Mouse (Mus musculus): Measurements from ENCODE around the gene Slc22a2. TPM values are rescaled to one million over a fixed set of nuclear protein-coding genes. Genes with fewer than 3 reads are reported as not detected.
"Not testable (repeated sequence)": the region's sequence is repeated elsewhere in the genome, so short reads cannot be mapped to it uniquely, and the experiment has no call there.

The Slc22a2 gene
- under 1 TPM in 1 of 2 experiments, not detected in 1; 0.12 TPM for total RNA-seq (2021)
- long read RNA-seq, experiment 1, result 0 reads
- long read RNA-seq, experiment 2, result 0 reads

DNA sequence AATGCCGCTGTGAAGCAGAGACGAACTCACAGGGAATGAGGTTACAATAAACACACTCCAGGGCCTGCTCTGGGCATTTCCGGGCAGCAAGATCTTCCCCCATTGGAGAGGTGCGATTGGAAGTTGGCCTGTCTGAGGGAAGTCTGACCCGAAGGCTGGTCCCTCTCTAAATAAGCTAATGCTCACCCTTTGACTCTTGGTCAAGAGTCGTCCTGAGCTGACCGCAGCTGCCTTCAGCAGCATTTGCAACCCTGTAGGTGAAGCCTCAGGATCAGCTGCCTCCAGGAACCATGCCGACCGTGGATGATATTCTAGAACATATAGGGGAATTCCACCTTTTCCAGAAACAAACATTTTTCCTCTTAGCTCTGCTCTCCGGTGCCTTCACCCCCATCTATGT, at the start of gene Slc22a2:
TSS of gene Slc22a2 (plus strand) at position 142 of the 400 bp plus-strand sequence.
- no peak for DNase-seq (ENCODE audit: low spot score in 2 of 2)

DNA sequence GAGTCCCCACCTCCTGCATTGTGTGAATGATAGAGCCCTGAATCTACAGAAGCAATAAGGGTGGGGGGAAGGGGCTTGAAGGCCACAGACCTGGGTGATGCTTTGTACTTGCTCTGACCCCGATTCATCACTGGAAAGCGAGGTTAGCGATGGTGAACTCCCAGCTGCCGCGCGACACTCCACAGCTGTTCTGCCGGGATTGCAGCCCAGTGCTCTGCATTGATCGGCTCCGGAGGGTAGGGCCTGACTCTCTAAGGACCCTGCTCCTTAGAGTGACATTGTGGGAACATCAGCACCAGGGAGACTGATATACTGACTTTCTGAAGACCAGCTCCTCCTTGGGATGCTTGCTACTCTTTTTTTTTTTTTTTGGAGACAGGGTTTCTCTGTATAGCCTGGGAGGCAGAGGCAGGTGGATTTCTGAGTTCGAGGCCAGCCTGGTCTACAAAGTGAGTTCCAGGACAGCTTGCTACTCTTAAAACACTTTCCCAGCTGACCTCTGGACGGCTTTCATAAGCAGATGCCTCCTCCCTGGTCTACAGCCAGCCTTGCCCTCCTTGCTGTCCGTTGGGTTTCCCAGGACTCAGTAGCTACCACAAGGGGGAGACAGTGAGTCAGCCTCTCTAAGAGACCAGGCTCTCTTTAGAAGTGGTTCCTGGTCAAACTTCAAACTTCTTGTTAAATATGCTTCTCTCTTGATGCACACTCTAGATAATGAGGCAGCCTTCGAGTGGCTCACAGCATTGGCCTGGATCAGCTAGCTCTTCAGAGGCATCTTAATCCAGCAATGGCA, 49.4 kb upstream of the Slc22a2 start:
- peak; percentile 45 to 66 for DNase-seq (ENCODE audit: low spot score in 2 of 2)

DNA sequence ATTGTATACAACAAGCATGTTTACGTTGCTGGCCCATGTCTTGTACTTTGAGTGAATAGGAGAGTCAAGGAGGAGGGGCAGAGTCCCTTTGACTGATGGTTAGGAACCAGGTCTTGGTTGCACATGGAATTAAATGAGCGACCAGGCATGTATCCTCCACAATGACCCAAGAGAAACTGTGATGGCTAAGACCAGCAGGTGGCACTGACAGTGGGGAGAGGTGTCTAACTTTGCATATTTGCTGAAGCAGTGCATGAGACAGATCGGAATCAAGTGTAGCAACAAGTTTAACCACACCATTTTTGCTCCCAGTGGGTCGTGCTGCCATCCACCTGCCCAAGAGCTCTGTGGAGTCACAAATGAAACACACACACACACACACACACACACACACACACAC, 21.7 kb upstream of the Slc22a2 start:
- DNase-seq (ENCODE audit: low spot score in 2 of 2), result no peak

DNA sequence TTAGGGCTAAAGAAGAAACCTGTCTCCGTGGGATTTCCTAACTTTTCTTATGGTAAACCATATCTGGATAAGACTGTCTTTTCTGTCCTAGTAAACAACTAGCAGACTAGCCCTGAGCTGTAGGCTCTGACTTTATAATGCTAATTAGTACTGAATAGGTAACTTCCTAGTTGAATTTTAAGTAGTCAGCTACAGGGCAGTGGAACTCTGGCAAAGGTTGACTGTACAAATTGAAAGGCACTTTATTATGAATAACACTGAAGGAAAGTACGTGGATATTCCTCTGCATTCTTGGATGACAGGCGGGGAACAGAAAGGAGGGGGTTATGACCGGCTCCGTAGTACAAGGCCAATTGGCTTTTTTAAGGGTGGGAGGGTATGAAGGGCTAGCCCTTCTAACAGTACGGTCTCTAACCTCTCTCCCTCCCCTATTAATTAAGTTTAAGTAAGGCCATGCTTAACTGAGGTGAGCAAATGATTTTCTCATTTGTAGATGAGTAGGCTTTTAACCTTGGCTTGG, 19.4 kb upstream of the Slc22a2 start:
- not testable (repeated sequence) for DNase-seq (ENCODE audit: low spot score in 2 of 2)

DNA sequence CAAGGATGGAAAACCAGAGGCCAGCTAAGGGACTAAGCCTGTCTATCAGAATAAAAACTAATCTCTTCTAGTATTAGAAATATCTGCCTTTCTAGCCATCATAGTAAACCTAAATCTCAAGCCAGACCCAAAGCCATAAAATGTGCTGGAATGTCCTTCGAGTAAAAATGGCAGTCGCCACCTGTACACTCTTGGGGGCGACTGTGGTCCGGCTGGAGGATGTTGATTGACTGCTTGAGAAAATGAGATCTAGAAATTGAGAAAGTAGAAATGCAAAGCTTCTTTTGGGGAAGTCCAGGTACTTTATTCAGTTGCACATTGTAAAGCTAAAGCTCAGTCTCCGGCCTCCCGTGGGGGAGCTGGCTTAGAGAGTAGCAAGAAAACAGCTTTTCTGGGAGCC, 18.5 kb upstream of the Slc22a2 start:
- DNase-seq (ENCODE audit: low spot score in 2 of 2), result no peak

DNA sequence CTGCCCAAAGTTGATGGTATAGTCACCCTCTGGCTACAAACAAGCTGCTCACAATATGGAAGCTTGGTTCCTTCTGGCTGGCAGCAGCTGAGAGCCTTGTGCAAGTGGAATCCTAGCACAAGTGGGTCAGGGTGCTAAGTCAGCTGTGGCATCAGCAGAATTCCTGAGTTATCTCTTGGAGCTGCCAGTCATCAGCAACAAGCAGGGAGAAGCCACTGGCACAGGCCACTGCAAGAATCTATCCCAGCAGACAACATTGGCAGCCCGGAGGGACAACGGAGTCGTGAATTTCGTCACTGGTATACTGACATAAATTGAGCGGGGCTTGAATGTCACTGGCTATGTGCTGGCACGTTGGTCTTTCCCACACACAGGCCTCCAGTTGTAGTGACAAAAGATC, 12.6 kb upstream of the Slc22a2 start:
- DNase-seq (ENCODE audit: low spot score in 2 of 2), result no peak

DNA sequence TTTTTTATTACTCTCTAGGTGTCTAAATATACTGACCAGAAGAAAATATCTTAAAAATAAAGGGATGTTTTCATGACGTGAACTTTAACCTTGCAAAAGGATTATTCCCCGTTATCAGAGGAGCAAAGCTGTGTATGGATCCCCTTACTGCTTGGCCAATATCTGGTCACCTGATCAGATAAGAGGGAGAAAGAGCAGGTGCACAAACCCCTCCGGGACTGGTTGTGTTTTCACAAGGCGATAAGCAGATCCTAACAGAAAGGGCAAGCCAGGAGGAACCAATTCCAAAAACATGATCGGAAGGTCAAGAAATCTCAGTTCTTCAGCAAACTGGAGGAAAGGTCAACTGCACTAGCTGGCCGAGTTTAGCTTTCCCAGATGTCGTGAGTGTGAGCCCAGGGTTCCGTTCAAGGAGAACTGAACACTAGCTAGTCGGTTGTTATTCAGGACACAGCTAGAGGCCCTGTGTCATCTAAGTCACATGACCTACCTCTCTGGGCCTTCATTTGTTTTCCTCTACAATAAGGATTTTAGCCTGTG, 11.9 kb upstream of the Slc22a2 start:
- peak in 1 of 2 experiments; percentile 14 for DNase-seq (ENCODE audit: low spot score in 2 of 2)

DNA sequence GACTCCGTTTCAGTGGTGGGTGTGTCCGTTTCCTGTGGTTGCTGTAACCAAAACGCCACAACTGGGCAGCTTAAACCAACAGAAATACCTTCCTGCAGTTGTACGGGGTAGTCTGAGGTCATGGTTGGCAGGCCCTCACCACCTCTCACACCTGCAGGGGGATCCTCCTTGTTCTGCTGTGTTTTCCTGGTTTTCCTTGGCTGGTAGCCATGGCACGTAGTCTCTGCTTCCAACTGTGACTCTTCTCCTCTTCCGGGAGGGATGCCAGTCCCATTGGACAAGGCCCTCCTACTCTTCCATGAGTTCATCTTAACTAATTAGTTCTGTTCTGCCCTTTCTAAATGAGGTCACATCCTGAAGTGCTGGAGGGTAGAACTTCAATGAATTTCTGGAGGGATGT, 8.5 kb upstream of the Slc22a2 start:
- peak in 1 of 2 experiments; percentile 8 for DNase-seq (ENCODE audit: low spot score in 2 of 2)

DNA sequence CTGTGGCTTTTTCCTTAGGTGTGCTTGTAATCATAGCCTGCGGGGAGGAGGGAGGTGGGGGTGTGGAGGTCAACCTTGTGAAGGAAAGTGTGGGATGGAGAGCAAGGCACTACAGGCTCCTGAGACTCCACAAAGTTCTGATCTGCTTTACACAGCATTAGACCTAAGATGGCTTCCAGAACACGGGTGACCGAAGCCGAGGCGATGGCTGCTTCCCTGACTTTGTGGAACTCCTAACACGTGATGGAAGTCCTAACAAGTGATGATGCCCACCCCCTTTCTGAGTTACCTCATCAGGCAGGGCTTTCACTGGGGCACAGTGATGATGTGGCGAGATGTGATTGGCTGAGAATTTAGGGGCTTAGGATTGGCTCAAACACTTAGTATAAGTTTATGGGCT, 6.8 kb upstream of the Slc22a2 start:
- peak in 1 of 2 experiments; percentile 7 for DNase-seq (ENCODE audit: low spot score in 2 of 2)

DNA sequence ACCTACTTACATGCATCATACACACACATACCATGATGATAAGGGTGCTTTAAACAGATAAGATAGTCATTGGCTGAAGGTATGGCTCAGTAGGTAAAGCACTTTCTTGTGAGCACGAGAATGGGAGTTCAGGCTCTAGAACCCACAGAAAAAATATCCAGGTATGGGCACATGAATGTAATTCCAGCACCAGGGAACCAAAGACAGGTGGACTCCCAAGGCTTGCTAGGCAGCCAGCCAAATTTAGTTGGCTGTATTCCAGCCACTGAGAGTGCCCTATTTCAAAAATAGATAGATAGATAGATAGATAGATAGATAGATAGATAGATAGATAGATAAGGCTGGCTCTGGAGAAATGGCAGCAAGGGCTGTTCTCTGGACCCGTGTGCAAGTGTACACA, 1.4 kb downstream of the Slc22a2 start:
- DNase-seq (ENCODE audit: low spot score in 2 of 2), result no peak

DNA sequence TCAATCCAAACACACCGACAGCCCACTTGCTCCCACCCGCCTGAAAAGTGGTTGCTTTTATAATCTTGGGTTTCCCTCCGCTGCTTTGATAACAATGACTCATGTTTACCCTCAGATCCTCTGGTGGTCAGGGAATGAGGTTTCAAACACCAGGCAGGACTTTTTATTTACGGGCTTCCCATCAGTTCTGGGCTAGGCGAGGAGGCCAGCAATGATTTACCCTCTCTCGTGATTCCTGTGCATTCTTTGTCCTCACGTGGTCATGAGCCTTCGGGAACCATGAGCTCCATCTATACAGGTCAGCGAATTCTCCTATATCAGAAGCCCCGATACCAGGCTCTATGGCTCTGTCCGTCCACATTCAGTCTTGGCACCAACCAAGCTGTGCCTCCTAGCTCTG, 3.0 kb downstream of the Slc22a2 start:
- no peak for DNase-seq (ENCODE audit: low spot score in 2 of 2)

DNA sequence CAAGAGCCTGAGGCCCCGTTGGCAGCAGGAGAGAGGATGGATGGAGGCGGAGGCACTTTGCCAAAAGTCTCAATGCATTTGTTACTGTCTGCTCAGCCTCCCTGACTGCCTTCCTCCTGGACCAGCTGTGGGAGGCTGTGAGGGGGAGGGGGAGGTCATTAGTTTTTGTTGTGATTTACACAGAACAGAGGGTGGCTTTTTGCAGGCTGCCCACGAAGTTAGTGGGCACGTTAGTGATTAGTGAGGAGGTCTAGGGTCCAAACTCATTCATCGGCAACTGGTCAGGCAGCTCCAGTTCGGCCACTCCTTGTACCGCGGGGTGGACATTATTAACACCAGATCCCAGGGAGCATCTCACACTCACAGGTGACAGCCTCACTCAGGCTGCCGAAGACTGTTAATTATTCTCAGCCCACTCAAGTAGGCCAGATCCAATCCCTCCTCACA, 4.9 kb downstream of the Slc22a2 start:
- DNase-seq (ENCODE audit: low spot score in 2 of 2), result peak in 1 of 2 experiments; percentile 30

DNA sequence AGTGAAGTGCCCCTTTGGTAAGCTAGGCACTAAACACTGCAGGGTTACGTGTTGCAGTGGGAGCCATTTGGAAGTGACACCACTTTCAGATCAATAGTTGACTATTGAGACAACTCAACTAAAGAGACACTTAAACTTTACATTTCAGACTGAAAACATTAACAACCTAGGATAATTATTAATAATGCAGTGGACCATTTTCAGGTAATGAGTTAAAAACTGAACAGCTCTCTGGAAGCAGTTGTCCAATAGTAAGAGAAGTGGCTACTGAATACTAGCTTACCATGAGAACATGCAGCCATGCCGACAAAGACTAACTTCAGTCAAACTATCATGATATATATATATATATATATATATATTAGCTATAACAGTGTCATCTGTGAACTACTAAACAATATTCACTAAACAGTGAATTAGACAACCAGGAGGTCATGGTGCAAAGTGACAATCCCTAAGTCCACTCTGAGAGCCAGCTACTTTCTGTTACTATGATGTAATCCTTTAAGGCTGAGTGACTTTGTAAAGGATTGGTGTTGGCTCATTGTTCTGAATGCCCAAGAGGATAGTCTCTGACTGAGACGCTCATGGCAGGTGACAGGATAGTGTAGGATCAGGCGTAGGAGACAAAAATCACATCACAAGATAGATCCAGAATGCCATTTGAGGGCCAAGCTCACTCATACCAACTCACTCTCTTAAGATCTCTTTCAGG, 7.1 kb downstream of the Slc22a2 start:
- no peak for DNase-seq (ENCODE audit: low spot score in 2 of 2)

DNA sequence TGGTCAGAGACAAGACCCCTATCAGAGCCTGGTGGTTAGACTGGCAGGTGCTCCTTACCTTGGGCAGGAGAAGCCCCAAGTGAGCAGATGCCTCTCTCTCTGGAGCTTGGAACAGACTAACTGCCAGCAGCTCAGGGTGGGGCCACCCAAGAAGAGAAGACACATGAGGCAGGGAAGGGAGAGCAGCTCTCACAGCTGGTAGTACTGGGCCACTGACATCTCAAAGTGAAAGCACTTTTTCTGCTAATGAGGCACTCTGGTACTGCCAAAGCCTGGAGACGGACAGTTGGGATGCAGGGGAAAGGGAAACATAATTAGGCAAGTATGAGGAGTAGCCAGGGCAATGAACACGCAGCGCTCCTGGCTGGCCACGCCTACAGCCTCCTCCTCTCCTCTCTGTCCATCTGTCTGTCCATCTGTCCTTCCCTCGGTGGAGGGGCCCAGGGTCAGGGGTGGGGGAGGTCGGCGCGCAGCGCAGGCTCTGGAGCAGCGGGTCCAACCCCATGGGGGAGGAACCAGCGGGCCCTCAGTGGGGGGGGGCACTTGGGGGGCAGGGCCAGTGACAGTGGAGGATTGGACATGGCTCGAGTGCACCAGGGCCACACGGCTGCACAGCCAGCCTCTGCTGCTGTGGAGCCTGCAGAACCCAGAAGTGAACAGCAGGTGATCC, 12.0 kb downstream of the Slc22a2 start:
- no peak for DNase-seq (ENCODE audit: low spot score in 2 of 2)

DNA sequence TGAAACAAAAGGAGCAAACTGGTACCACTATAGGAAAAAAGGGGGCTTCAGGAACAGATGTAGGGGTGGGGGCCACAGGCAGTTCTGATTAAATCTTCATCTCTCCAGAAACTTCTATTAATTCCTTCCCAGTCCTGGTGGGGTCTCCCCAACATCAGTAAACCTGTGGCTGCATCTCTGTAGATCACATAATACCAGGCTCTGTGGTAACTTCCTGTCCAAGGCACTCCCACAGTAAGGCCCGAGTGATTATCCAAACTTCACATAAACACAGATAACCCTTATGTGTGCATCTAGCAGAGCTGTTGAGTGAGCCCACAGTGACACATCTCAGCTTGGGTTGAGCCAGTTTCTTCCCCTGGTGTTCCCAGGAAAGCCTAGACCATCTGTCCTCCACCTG, 22.7 kb downstream of the Slc22a2 start:
- no peak for DNase-seq (ENCODE audit: low spot score in 2 of 2)

DNA sequence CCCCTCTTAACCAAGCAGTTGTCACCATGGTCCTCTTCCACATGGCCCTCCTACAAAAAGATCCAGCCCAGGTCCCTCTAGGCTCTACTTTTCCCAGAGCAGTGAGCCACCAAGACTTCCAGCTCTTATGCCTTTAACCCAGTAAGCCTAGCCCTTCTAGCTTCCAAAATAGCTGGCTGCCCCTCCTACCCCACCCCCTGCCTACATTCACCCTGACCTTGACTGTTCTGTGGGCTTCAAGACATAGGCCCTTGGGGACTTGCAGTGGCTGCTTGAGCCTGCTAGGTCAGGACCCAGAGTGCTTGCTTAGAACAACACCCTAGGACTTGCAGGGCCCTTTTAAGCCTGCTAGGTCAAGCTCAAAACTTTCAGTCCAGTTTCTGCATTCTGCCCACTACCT, 23.3 kb downstream of the Slc22a2 start:
- no peak for DNase-seq (ENCODE audit: low spot score in 2 of 2)

DNA sequence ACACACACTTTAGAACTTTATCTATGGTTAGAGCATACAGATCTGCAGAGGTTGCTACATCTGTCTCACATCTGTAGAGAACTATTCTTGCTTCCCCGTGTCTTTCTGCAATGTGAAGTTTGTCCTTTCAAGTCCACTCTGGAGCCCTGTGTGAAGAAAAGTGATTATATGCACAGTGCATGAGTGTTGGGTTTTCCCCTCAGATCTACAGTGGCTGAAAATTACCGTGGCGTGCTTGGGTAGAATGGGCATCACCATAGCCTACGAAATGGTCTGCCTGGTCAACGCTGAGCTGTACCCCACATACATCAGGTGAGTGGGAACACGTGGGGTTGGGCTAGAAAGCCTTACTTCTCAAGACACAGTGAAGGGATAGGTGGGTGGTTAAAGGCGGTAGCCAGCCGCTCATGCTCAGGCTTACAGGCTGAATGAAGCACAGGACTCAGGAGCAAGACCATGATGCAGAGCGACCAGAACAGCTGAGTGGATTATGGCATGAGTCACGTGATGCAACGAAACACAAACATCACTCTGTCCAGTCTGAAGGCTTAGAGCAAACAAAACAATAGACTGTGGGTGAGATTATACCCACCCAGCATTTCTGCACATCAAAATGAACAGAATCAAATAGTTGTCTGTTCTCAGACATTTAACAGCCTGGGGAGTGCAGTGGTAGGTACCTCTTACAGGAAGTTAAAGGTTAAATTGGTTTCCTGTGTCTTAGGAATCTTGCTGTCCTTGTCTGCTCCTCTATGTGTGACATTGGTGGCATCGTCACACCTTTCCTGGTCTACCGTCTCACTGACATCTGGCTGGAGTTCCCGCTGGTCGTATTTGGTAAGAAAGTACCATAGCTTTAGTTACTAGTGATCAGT, 30.8 kb downstream of the Slc22a2 start:
- DNase-seq (ENCODE audit: low spot score in 2 of 2), result no peak

DNA sequence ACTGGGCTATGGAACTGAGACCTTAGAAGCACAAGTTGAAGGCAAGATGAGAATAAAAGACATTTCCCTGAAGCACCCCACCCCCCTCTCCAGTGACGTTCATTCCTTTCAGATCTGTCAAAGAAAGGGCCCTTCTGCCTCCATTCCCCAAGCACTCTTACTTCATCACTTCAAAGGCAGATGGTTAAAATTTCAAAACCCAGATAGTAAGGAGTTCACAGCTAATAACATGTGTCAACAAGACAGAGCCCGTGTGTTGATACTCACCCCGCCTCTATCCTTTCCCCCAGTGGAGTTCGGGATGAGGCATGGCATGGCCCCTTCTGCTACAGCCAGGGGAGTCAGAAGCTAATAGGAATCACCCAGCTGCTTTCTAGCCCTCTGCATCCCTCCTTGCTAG, 31.5 kb downstream of the Slc22a2 start:
- DNase-seq (ENCODE audit: low spot score in 2 of 2), result no peak

DNA sequence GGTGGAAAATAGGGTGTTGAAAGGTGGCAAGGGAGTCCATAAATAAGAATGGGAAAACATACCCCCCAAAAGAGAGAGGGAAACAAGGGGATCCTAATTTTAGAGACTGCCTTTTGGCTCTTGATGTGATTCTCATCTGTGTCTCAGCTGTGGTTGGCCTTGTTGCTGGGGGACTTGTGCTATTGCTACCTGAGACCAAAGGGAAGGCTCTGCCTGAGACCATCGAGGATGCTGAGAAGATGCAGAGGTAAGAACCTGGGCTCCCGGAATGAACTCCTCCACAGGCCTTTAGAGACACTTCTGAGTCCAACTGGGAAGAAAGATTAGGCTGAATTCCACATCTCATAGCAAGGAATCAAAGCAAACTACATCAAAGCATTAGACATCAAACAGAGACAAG, 35.7 kb downstream of the Slc22a2 start:
- DNase-seq (ENCODE audit: low spot score in 2 of 2), result no peak

DNA sequence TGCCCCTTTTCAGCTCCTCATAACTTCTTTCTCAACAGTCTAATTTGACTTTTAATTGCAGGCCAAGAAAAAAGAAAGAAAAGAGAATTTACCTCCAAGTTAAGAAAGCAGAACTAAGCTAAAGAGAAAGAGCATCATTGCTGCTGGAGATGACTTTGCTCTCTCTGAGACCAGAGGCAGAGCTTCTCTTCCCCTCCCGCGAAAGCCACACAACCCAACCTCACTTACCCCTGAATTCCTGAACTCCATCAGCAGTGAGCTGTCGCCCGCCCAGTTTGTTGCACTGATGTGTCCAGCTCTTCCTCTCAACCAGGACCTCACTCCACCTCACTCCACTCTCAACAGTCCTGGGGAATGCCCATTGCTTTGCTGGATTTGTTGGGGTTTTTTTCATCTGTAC, 44.1 kb downstream of the Slc22a2 start:
- no peak for DNase-seq (ENCODE audit: low spot score in 2 of 2)

Data from gastrocnemius, postnatal 4 days (tissue).